ENCODE assay signal across 8 mouse cellular contexts in genomic region chr16:64872841-64873240, GRCm38 (mm10). TPM values are rescaled to one million over a fixed set of nuclear protein-coding genes. Genes with fewer than 3 reads are reported as not detected.
DNase-seq lines count a peak whose midpoint lies in the region; ATAC-seq lines count a peak whose summit lies in the region.

No protein-coding gene starts in this region.

- H3K9me3 ChIP-seq in forebrain, embryonic 11.5 days (ENCODE audit: control insufficient read depth, low read length) = no peaks in the 10 kb centered on the region
- no peaks in the 10 kb centered on the region for H3K9me3 ChIP-seq in limb, embryonic 15.5 days

- no peak overlapping the region for H3K9ac ChIP-seq in forebrain, embryonic 11.5 days (ENCODE audit: low read length)
- H3K9ac ChIP-seq in limb, embryonic 15.5 days = no peak overlapping the region

- peak overlapping the region; percentile 41 for H3K4me2 ChIP-seq in forebrain, embryonic 11.5 days (ENCODE audit: low read depth, low read length, severe bottlenecking)
- H3K4me2 ChIP-seq in limb, embryonic 15.5 days = peak overlapping the region; percentile 50

- no peak overlapping the region for H3K4me3 ChIP-seq in forebrain, embryonic 11.5 days (ENCODE audit: low read depth, low read length)
- H3K4me3 ChIP-seq in limb, embryonic 15.5 days = peak overlapping the region; percentile 63

- WGBS in forebrain, embryonic 11.5 days = 16% methylated on average over 7 of the region's 7 CpGs
- WGBS in limb, embryonic 15.5 days = 15% methylated on average over 7 of the region's 7 CpGs

- no peaks in the 10 kb centered on the region for H3K27me3 ChIP-seq in forebrain, embryonic 11.5 days (ENCODE audit: control insufficient read depth, insufficient read depth, low read length)
- H3K27me3 ChIP-seq in limb, embryonic 15.5 days = no peaks in the 10 kb centered on the region

- no peaks in the 10 kb centered on the region for H3K4me1 ChIP-seq in forebrain, embryonic 11.5 days (replicated peaks; ENCODE audit: control insufficient read depth, insufficient read depth, low read length)
- no peaks in the 10 kb centered on the region for H3K4me1 ChIP-seq in limb, embryonic 15.5 days

- ATAC-seq in forebrain, embryonic 11.5 days (replicated peaks; ENCODE audit: low FRiP score) = no peak
- no peak for ATAC-seq in limb, embryonic 15.5 days (ENCODE audit: insufficient number of reproducible peaks, low FRiP score, low TSS enrichment, low read depth)
- ATAC-seq in granulocyte monocyte progenitor cell, adult 5-6 weeks (replicated peaks; ENCODE audit: poor library complexity, severe bottlenecking) = no peak

- DNase-seq in embryo, embryonic 10.5 days (ENCODE audit: low spot score) = peak; percentile 52
- no peak for DNase-seq in embryo, embryonic 10 days (ENCODE audit: low spot score)
- peak; percentile 56 for DNase-seq in 3T3-L1 (ENCODE audit: low read depth, low spot score)
- DNase-seq in forebrain, embryonic 11.5 days (ENCODE audit: low spot score) = no peak
- no peak for DNase-seq in layer of hippocampus, adult 8-10 months (ENCODE audit: low spot score in 2 of 2)
- no peak for DNase-seq in cerebellum, postnatal 10 days

- H3K36me3 ChIP-seq in forebrain, embryonic 11.5 days (ENCODE audit: control insufficient read depth, insufficient read depth, low read length) = no peaks in the 10 kb centered on the region
- no peaks in the 10 kb centered on the region for H3K36me3 ChIP-seq in limb, embryonic 15.5 days

- H3K27ac ChIP-seq in forebrain, embryonic 11.5 days (ENCODE audit: low read depth, low read length) = no peak overlapping the region
- no peak overlapping the region for H3K27ac ChIP-seq in limb, embryonic 15.5 days

RNA-seq across cellular contexts. Expression of gene Cggbp1, which starts 21.0 kb away (rescaled TPM):
- 125 and 132 TPM in 2 replicates for polyA plus RNA-seq in forebrain, embryonic 11.5 days (2014; fragmentation: Nextera tagmentation; extraction: Ambion mirVana)
- 72.2 and 77.5 TPM in 2 replicates for polyA plus RNA-seq in limb, embryonic 15.5 days (2015; fragmentation: Nextera tagmentation; extraction: Ambion mirVana)
- total RNA-seq in granulocyte monocyte progenitor cell, adult 5-6 weeks (2014; fragmentation: Nextera tagmentation) = 92.2 and 92.9 TPM in 2 replicates
- total RNA-seq in granulocyte monocyte progenitor cell, adult 5-6 weeks (2017) = 80.2 and 99.7 TPM in 2 replicates
- total RNA-seq in layer of hippocampus, adult 8-10 months (2022) = 10 to 100 TPM; 54.9 to 72.2 (median 59.0) TPM

RNA-seq across cellular contexts. Expression of gene Zfp654, which starts 21.4 kb away (rescaled TPM):
- 8.0 and 8.9 TPM in 2 replicates for polyA plus RNA-seq in forebrain, embryonic 11.5 days (2014; fragmentation: Nextera tagmentation; extraction: Ambion mirVana)
- polyA plus RNA-seq in limb, embryonic 15.5 days (2015; fragmentation: Nextera tagmentation; extraction: Ambion mirVana) = 5.1 and 6.4 TPM in 2 replicates
- total RNA-seq in granulocyte monocyte progenitor cell, adult 5-6 weeks (2014; fragmentation: Nextera tagmentation) = 11.4 and 13.0 TPM in 2 replicates
- 14.8 and 16.6 TPM in 2 replicates for total RNA-seq in granulocyte monocyte progenitor cell, adult 5-6 weeks (2017)
- total RNA-seq in layer of hippocampus, adult 8-10 months (2022) = 10 to 100 TPM; 15.6 to 18.9 (median 17.0) TPM

Comparison
In these comparisons a context has a peak if more than half of its experiments do, and no peak if none do; other contexts are left out.
1. DNase-seq: peak in embryo, embryonic 10.5 days (single experiment) and 3T3-L1 (single experiment); none in embryo, embryonic 10 days (single experiment), forebrain, embryonic 11.5 days (single experiment), layer of hippocampus, adult 8-10 months (0 of 2) and cerebellum, postnatal 10 days (0 of 2).